Mouse (Mus musculus) CH12.LX (cell line): ENCODE measurements around the gene Dhx32.

ENCODE experiments used
- CTCF ChIP-seq, 2 experiments: IDR thresholded peaks in 1 of 2; conservative IDR thresholded peaks in 1 of 2; 2 replicates each; pipeline ENCODE4 v1.5.1; 2011 to 2012; ENCODE audit warnings: low read depth in 2 of 2, low read length in 2 of 2, improper control_type of control experiment in 1 of 2, inconsistent platforms in 1 of 2, mild to moderate bottlenecking in 1 of 2, moderate library complexity in 1 of 2
- ELF1 ChIP-seq: IDR thresholded peaks from 2 replicates; pipeline ENCODE4 v1.6.1; 2014; ENCODE audit warnings: low read depth, mild to moderate bottlenecking, inconsistent platforms, low read length, improper control_type of control experiment
- EP300 ChIP-seq: IDR thresholded peaks from 2 replicates; pipeline ENCODE4 v1.6.1; 2011; ENCODE audit warnings: low read length, improper control_type of control experiment
- ETS1 ChIP-seq: conservative IDR thresholded peaks from 2 replicates; pipeline ENCODE4 v1.6.1; 2012; ENCODE audit warnings: low read depth, mild to moderate bottlenecking, inconsistent platforms, low read length, improper control_type of control experiment, moderate library complexity
- HCFC1 ChIP-seq: IDR thresholded peaks from 2 replicates; pipeline ENCODE4 v1.6.1; 2012; ENCODE audit warnings: low read depth, mild to moderate bottlenecking, inconsistent platforms, low read length, improper control_type of control experiment
- KAT2A ChIP-seq: IDR thresholded peaks from 2 replicates; pipeline ENCODE4 v1.6.1; 2012; ENCODE audit warnings: low read length, improper control_type of control experiment, inconsistent platforms; ENCODE audit not compliant: insufficient replicate concordance
- NELFE ChIP-seq: IDR thresholded peaks from 2 replicates; pipeline ENCODE4 v1.6.1; 2011; ENCODE audit warnings: low read depth, low read length, improper control_type of control experiment
- POLR2A ChIP-seq: IDR thresholded peaks from 2 replicates; pipeline ENCODE4 v1.6.1; 2011; ENCODE audit warnings: low read depth, mild to moderate bottlenecking, improper control_type of control experiment, low read length
- SMC3 ChIP-seq: IDR thresholded peaks from 2 replicates; pipeline ENCODE4 v1.6.1; 2011; ENCODE audit warnings: low read depth, low read length, improper control_type of control experiment
- TCF12 ChIP-seq: IDR thresholded peaks from 2 replicates; pipeline ENCODE4 v1.6.1; 2014; ENCODE audit warnings: low read depth, mild to moderate bottlenecking, inconsistent platforms, low read length, improper control_type of control experiment
- USF1 ChIP-seq: IDR thresholded peaks from 2 replicates; pipeline ENCODE4 v1.6.1; 2014; ENCODE audit warnings: low read depth, mild to moderate bottlenecking, inconsistent platforms, low read length, improper control_type of control experiment

DNA sequence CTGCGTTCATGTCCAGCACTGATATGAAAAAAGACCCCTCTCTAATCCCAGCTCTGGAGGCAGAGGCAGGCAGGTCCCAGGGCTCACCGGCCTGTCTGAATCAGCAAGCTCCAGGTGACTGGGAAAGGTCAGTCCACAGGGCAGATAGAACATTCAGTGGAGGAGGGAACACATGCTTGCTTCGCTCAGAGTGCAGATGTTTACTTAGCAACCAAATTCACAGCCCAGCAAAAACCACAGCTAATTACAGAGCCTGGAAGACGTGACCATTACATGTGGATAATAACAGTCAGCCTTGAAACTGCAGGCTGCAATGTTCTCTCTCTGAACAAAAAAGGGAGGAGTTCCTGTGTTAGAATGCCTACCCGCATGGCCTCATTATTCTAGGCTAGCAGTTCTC, 31.9 kb downstream of the Dhx32 start:
- no peak for TF ChIP-seq CTCF (conservative IDR thresholded peaks at IDR 0.05 in 1 of 2, IDR thresholded peaks at IDR 0.05 in 1 of 2; ENCODE audit: low read depth in 2 of 2, low read length in 2 of 2)
- no peak for TF ChIP-seq KAT2A
- TF ChIP-seq ELF1: no peak
- TF ChIP-seq ETS1: no peak
- TF ChIP-seq USF1: no peak
- no peak for TF ChIP-seq TCF12
- no peak for TF ChIP-seq HCFC1
- no peak for TF ChIP-seq POLR2A
- no peak for TF ChIP-seq EP300
- no peak for TF ChIP-seq SMC3
- TF ChIP-seq NELFE: no peak
